Mouse (Mus musculus) embryonic fibroblast, embryonic 13.5 days (primary cell): ENCODE measurements around the gene Srpx.

Source experiments
- CTCF ChIP-seq: IDR thresholded peaks from 2 replicates; pipeline ENCODE4 v1.5.1; 2011; ENCODE audit warnings: mild to moderate bottlenecking, control low read depth, low read length, moderate library complexity, borderline replicate concordance; ENCODE audit not compliant: insufficient read depth
- POLR2A ChIP-seq: IDR thresholded peaks from 2 replicates; pipeline ENCODE4 v1.6.1; 2011; ENCODE audit warnings: low read depth, mild to moderate bottlenecking, control low read depth, low read length, moderate library complexity

- TF ChIP-seq CTCF (no peak), POLR2A (no peak)
These were observed 9.0 kb downstream of the Srpx start for GRCm38 (mm10) chrX:10108558-10108957.
